Comparison of ENCODE assay signal across 29 mouse cellular contexts in the genomic region with DNA sequence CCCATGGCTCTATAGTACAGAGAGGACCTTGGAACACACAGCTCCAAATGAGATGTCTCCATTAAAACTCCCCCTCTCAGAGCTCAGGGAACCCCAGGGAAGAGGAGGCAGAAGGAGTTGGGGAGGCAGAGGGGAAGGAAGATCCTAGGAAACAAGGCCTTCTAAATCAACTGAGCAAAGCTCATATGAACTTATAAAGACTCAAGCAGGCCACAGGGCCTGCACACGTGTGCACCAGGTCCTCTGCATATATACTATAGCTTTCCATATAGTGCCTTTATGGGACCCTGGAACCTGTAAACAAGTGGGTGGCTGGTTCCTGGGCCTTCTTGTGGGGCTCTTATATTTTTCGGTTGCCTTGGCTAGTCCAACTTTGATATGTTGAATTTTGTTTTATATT. TPM values are rescaled to one million over a fixed set of nuclear protein-coding genes. Genes with fewer than 3 reads are reported as not detected.
DNase-seq lines count a peak whose midpoint lies in the region; ATAC-seq lines count a peak whose summit lies in the region.
"Had no signal": no experiment of that assay in that cellular context is flagged by ENCODE, and none has a peak within 500 bp of the region (broad histone marks: within the 10 kb centered on the region; RNA-seq: fewer than 3 reads in every experiment).

No protein-coding gene starts in this region.

- no peak for ATAC-seq in heart, embryonic 11.5 days (replicated peaks; ENCODE audit: insufficient number of reproducible peaks, low FRiP score, low TSS enrichment)
- ATAC-seq in heart, embryonic 14.5 days (ENCODE audit: insufficient number of reproducible peaks, insufficient read depth, low FRiP score, low read depth) = no peak
- no peak for ATAC-seq in limb, embryonic 12.5 days (ENCODE audit: insufficient number of reproducible peaks, insufficient read depth, low FRiP score, low TSS enrichment, low read depth)
- ATAC-seq: forebrain, embryonic 14.5 days; forebrain, postnatal 0 days; intestine, postnatal 0 days had no signal

- H3K9me3 ChIP-seq in heart, embryonic 11.5 days (replicated peaks; ENCODE audit: control insufficient read depth, low read length) = no peaks in the 10 kb centered on the region
- no peaks in the 10 kb centered on the region for H3K9me3 ChIP-seq in heart, embryonic 14.5 days (ENCODE audit: control insufficient read depth, low read length)
- no peaks in the 10 kb centered on the region for H3K9me3 ChIP-seq in limb, embryonic 12.5 days
- H3K9me3 ChIP-seq in limb, embryonic 10.5 days (replicated peaks) = no peaks in the 10 kb centered on the region
- H3K9me3 ChIP-seq: embryonic facial prominence, embryonic 12.5 days; embryonic facial prominence, embryonic 15.5 days; G1E; heart, embryonic 15.5 days; hindbrain, embryonic 12.5 days; hindbrain, embryonic 15.5 days had no signal

- no peaks in the 10 kb centered on the region for H3K27me3 ChIP-seq in heart, embryonic 11.5 days (ENCODE audit: control insufficient read depth, insufficient read depth, low read length)
- no peaks in the 10 kb centered on the region for H3K27me3 ChIP-seq in heart, embryonic 14.5 days (ENCODE audit: control insufficient read depth, insufficient read depth, low read length)
- H3K27me3 ChIP-seq in limb, embryonic 12.5 days = no peaks in the 10 kb centered on the region; the same call in 1 of the 2 replicates
- H3K27me3 ChIP-seq in limb, embryonic 10.5 days (ENCODE audit: low read depth, poor library complexity, severe bottlenecking) = no peaks in the 10 kb centered on the region
- H3K27me3 ChIP-seq: CH12.LX; embryonic facial prominence, embryonic 12.5 days; embryonic facial prominence, embryonic 15.5 days; heart, embryonic 15.5 days; hindbrain, embryonic 12.5 days; hindbrain, embryonic 15.5 days had no signal

- H3K4me3 ChIP-seq in heart, embryonic 11.5 days (ENCODE audit: low read depth, low read length) = no peak overlapping the region
- H3K4me3 ChIP-seq in heart, embryonic 14.5 days (ENCODE audit: control insufficient read depth in 1 of 2, insufficient read depth in 1 of 2, low read depth in 1 of 2, low read length in 2 of 2) = no peak overlapping the region
- H3K4me3 ChIP-seq in limb, embryonic 12.5 days (replicated peaks) = no peak overlapping the region
- H3K4me3 ChIP-seq in limb, embryonic 10.5 days = no peak overlapping the region
- H3K4me3 ChIP-seq: embryonic facial prominence, embryonic 12.5 days; embryonic facial prominence, embryonic 15.5 days; gastrocnemius, adult 2 months; heart, embryonic 15.5 days; hindbrain, embryonic 12.5 days; hindbrain, embryonic 15.5 days had no signal

- H3K4me2 ChIP-seq in heart, embryonic 11.5 days = no peak overlapping the region
- H3K4me2 ChIP-seq in heart, embryonic 14.5 days (ENCODE audit: low read length) = no peak overlapping the region
- no peak overlapping the region for H3K4me2 ChIP-seq in limb, embryonic 12.5 days
- H3K4me2 ChIP-seq: embryonic facial prominence, embryonic 12.5 days; embryonic facial prominence, embryonic 15.5 days; heart, embryonic 15.5 days; hindbrain, embryonic 12.5 days; hindbrain, embryonic 15.5 days had no signal

- no peak overlapping the region for H3K9ac ChIP-seq in heart, embryonic 11.5 days (ENCODE audit: low read depth, low read length)
- no peak overlapping the region for H3K9ac ChIP-seq in heart, embryonic 14.5 days (ENCODE audit: low read length)
- no peak overlapping the region for H3K9ac ChIP-seq in limb, embryonic 12.5 days (replicated peaks)
- H3K9ac ChIP-seq: embryonic facial prominence, embryonic 12.5 days; embryonic facial prominence, embryonic 15.5 days; forebrain, postnatal 0 days; heart, embryonic 15.5 days; hindbrain, embryonic 12.5 days; hindbrain, embryonic 15.5 days had no signal

- H3K27ac ChIP-seq in heart, embryonic 11.5 days (ENCODE audit: low read depth, low read length) = 0 out of 2 replicates have a peak overlapping the region, but pooled peaks have one; percentile 66
- peak overlapping the region; percentile 55 to 56 for H3K27ac ChIP-seq in heart, embryonic 14.5 days (replicated peaks in 1 of 2; ENCODE audit: control insufficient read depth in 1 of 2, insufficient read depth in 1 of 2, low read depth in 2 of 2, low read length in 2 of 2)
- H3K27ac ChIP-seq in limb, embryonic 12.5 days = 0 out of 2 replicates have a peak overlapping the region, but pooled peaks have one; percentile 5
- no peak overlapping the region for H3K27ac ChIP-seq in limb, embryonic 10.5 days
- H3K27ac ChIP-seq: embryonic facial prominence, embryonic 12.5 days; embryonic facial prominence, embryonic 15.5 days; gastrocnemius, adult 2 months; hindbrain, embryonic 12.5 days; hindbrain, embryonic 15.5 days had no signal

- WGBS in heart, embryonic 11.5 days (ENCODE audit: insufficient replicate concordance) = 81% methylated on average over 2 of the region's 2 CpGs
- WGBS in heart, embryonic 14.5 days = 85% methylated on average over 2 of the region's 2 CpGs
- 58% methylated on average over 2 of the region's 2 CpGs for WGBS in limb, embryonic 12.5 days
- WGBS in limb, embryonic 10.5 days = 79% methylated on average over 2 of the region's 2 CpGs

- DNase-seq in heart, adult 18-20 months = no peak
- no peak for DNase-seq in heart, adult 11 months
- DNase-seq in limb, embryonic 10.5 days (ENCODE audit: low spot score) = no peak
- no peak for DNase-seq in gastrocnemius, postnatal 10 days
- DNase-seq: adrenal gland, adult 2 months; adrenal gland, postnatal 14 days; B cell, adult 2 months; cerebellum, adult 11 months; cerebellum, adult 2 months; cerebellum, adult 9-11 months; cerebellum, postnatal 25 days; forebrain, postnatal 0 days; gastrocnemius, adult 2 months; gastrocnemius, postnatal 25 days; kidney, adult 2 months had no signal

- peaks cover 21% of the 10 kb centered on the region for H3K4me1 ChIP-seq in heart, embryonic 11.5 days (ENCODE audit: control insufficient read depth, insufficient read depth, low read length)
- peaks cover 11 to 29% of the 10 kb centered on the region in 2 experiments for H3K4me1 ChIP-seq in heart, embryonic 14.5 days (ENCODE audit: control insufficient read depth in 2 of 2, insufficient read depth in 2 of 2, low read length in 2 of 2)
- H3K4me1 ChIP-seq in limb, embryonic 12.5 days (replicated peaks) = peaks cover 27% of the 10 kb centered on the region
- H3K4me1 ChIP-seq in limb, embryonic 10.5 days = 0 out of 2 replicates have a peak, but pooled peaks cover 4% of the 10 kb centered on the region
- H3K4me1 ChIP-seq: embryonic facial prominence, embryonic 12.5 days; embryonic facial prominence, embryonic 15.5 days had no signal

- H3K36me3 ChIP-seq in heart, embryonic 11.5 days (ENCODE audit: control insufficient read depth, insufficient read depth, low read length) = no peaks in the 10 kb centered on the region
- H3K36me3 ChIP-seq in heart, embryonic 14.5 days (ENCODE audit: control insufficient read depth, insufficient read depth, low read length) = no peaks in the 10 kb centered on the region
- H3K36me3 ChIP-seq in limb, embryonic 12.5 days = no peaks in the 10 kb centered on the region
- no peaks in the 10 kb centered on the region for H3K36me3 ChIP-seq in limb, embryonic 10.5 days
- H3K36me3 ChIP-seq: embryonic facial prominence, embryonic 12.5 days; embryonic facial prominence, embryonic 15.5 days; G1E; heart, embryonic 15.5 days; hindbrain, embryonic 12.5 days; hindbrain, embryonic 15.5 days had no signal

RNA-seq across cellular contexts. Expression of gene Fgl2, which starts 22.1 kb away (rescaled TPM):
- 19.9 and 31.3 TPM in 2 replicates for polyA plus RNA-seq in heart, embryonic 11.5 days (2014; fragmentation: Nextera tagmentation; extraction: Ambion mirVana)
- total RNA-seq in heart, adult 18-20 months (2021) = 10 to 100 TPM; 16.5 to 22.9 TPM
- 34.7 and 41.9 TPM in 2 replicates for polyA plus RNA-seq in heart, embryonic 14.5 days (2014; fragmentation: Nextera tagmentation; extraction: Ambion mirVana)
- polyA plus RNA-seq in limb, embryonic 12.5 days (2016; fragmentation: Nextera tagmentation; extraction: Ambion mirVana) = 0.66 and 0.84 TPM in 2 replicates
- 0.11 and 0.20 TPM in 2 replicates for polyA plus RNA-seq in limb, embryonic 10.5 days (2016; fragmentation: Nextera tagmentation; extraction: Ambion mirVana)
- 1 to 10 TPM; 5.8 to 6.3 TPM for total RNA-seq in gastrocnemius, postnatal 10 days (2021)

RNA-seq across cellular contexts. Expression of gene Ccdc146, which starts 29.9 kb away (rescaled TPM):
- 2.2 TPM in 2 replicates for polyA plus RNA-seq in heart, embryonic 11.5 days (2014; fragmentation: Nextera tagmentation; extraction: Ambion mirVana)
- 1 to 10 TPM; 3.4 to 4.4 TPM for total RNA-seq in heart, adult 18-20 months (2021)
- polyA plus RNA-seq in heart, embryonic 14.5 days (2014; fragmentation: Nextera tagmentation; extraction: Ambion mirVana) = 2.7 and 3.0 TPM in 2 replicates
- 0.06 TPM in 1 of 2 replicates, not detected in the other for polyA plus RNA-seq in limb, embryonic 12.5 days (2016; fragmentation: Nextera tagmentation; extraction: Ambion mirVana)
- not detected in 2 replicates for polyA plus RNA-seq in limb, embryonic 10.5 days (2016; fragmentation: Nextera tagmentation; extraction: Ambion mirVana)
- total RNA-seq in gastrocnemius, postnatal 10 days (2021) = 1 to 10 TPM in 1 of 2 experiments, under 1 TPM in 1; 0.75 to 1.3 TPM
- total RNA-seq: common myeloid progenitor, adult 5-6 weeks; hematopoietic stem cell, adult 5-6 weeks had no signal
- polyA plus RNA-seq: embryonic facial prominence, embryonic 12.5 days; G1E; kidney, adult 2 months had no signal

RNA-seq across cellular contexts. Expression of gene Fam185a, which starts 30.2 kb away (rescaled TPM):
- polyA plus RNA-seq in heart, embryonic 11.5 days (2014; fragmentation: Nextera tagmentation; extraction: Ambion mirVana) = 8.0 and 10.0 TPM in 2 replicates
- total RNA-seq in heart, adult 18-20 months (2021) = 10 to 100 TPM; 20.7 to 22.3 TPM
- 9.9 and 11.7 TPM in 2 replicates for polyA plus RNA-seq in heart, embryonic 14.5 days (2014; fragmentation: Nextera tagmentation; extraction: Ambion mirVana)
- 5.5 and 5.7 TPM in 2 replicates for polyA plus RNA-seq in limb, embryonic 12.5 days (2016; fragmentation: Nextera tagmentation; extraction: Ambion mirVana)
- 6.9 and 8.1 TPM in 2 replicates for polyA plus RNA-seq in limb, embryonic 10.5 days (2016; fragmentation: Nextera tagmentation; extraction: Ambion mirVana)
- 1 to 10 TPM; 5.5 to 5.6 TPM for total RNA-seq in gastrocnemius, postnatal 10 days (2021)

Comparison
In these comparisons a context has a peak if more than half of its experiments do, and no peak if none do; other contexts are left out.
1. RNA of gene Fgl2, which starts 22.1 kb away (polyA plus RNA-seq): 34.7 to 41.9 TPM in heart, embryonic 14.5 days and 19.9 to 31.3 TPM in heart, embryonic 11.5 days; 0.66 to 0.84 TPM in limb, embryonic 12.5 days and 0.11 to 0.20 TPM in limb, embryonic 10.5 days; every median in the first group is over 10 times any median in the second.